Mouse (Mus musculus) embryonic facial prominence, embryonic 13.5 days (tissue): ENCODE results near the gene Cct2. TPM values are rescaled to one million over a fixed set of nuclear protein-coding genes. Genes with fewer than 3 reads are reported as not detected.
A peak's percentile ranks its signal among the peaks of the same experiment; 100 is the strongest.
"Not testable (repeated sequence)": the region's sequence is repeated elsewhere in the genome, so short reads cannot be mapped to it uniquely, and the experiment has no call there.

Source experiments
- ATAC-seq: fragments of 200-750 bp; cut with Nextera tagmentation; 2 replicates; pipeline ENCODE4 v1.8.0; 2017; ENCODE audit warnings: low read depth; ENCODE audit not compliant: insufficient number of reproducible peaks, insufficient read depth, low FRiP score, low TSS enrichment
- H3K27ac ChIP-seq: fragments of 300-500 bp; sonication (generic); 2 replicates; pipeline ENCODE4 v1.5.1; 2015; ENCODE audit warnings: moderate library complexity, mild to moderate bottlenecking, inconsistent platforms
- H3K27me3 ChIP-seq: fragments of 300-500 bp; sonication (generic); 2 replicates; pipeline ENCODE4 v1.6.1; 2015; ENCODE audit warnings: mild to moderate bottlenecking, inconsistent platforms
- H3K36me3 ChIP-seq: fragments of 300-500 bp; sonication (generic); 2 replicates; pipeline ENCODE4 v1.6.1; 2015; ENCODE audit warnings: mild to moderate bottlenecking, inconsistent platforms
- H3K4me1 ChIP-seq: fragments of 300-500 bp; sonication (generic); 2 replicates; pipeline ENCODE4 v1.6.1; 2015; ENCODE audit warnings: inconsistent platforms
- H3K4me2 ChIP-seq: fragments of 300-500 bp; sonication (generic); 2 replicates; pipeline ENCODE4 v1.6.1; 2015; ENCODE audit warnings: moderate library complexity, mild to moderate bottlenecking, inconsistent platforms
- H3K4me3 ChIP-seq: fragments of 300-500 bp; sonication (generic); 2 replicates; pipeline ENCODE4 v1.5.1; 2015; ENCODE audit warnings: mild to moderate bottlenecking, inconsistent platforms
- H3K9ac ChIP-seq: fragments of 300-500 bp; sonication (generic); 2 replicates; pipeline ENCODE4 v1.6.1; 2015; ENCODE audit warnings: mild to moderate bottlenecking, inconsistent platforms
- H3K9me3 ChIP-seq: fragments of 300-500 bp; sonication (generic); 2 replicates; pipeline ENCODE4 v1.6.1; 2016; ENCODE audit warnings: inconsistent platforms
- WGBS: fragments of 180-500 bp; shearing (Covaris S2); methylation state at CpG from one replicate; pipeline ENCODE4 v1.1.7; 2015; ENCODE audit warnings: mixed read lengths; 5-methylcytosine and 5-hydroxymethylcytosine counted together
- polyA plus RNA-seq: library from polyadenylated mRNA; unstranded; fragments of >200 nt; fragmentation: Nextera tagmentation; extraction: Ambion mirVana; gene quantifications from 2 replicates; pipeline ENCODE4 v1.2.1, GENCODE M21; 2015

Cct2 gene
- polyA plus RNA-seq, 1 experiment from 2014 or later = 258 TPM

GRCm38 (mm10) chr10:117049961-117050597 lies 13.5 kb downstream of the Cct2 start:
- Histone ChIP-seq H3K27ac (no peak overlapping the region), H3K9ac (no peak overlapping the region), H3K36me3 (peaks cover 67% of the 10 kb centered on the region), H3K4me1 (peaks cover 16% of the 10 kb centered on the region), H3K4me3 (no peak overlapping the region), H3K27me3 (no peaks in the 10 kb centered on the region), H3K4me2 (no peak overlapping the region), H3K9me3 (no peaks in the 10 kb centered on the region)
- ATAC-seq = no peak
- 84% methylated on average over 4 of the region's 4 CpGs for WGBS

DNA sequence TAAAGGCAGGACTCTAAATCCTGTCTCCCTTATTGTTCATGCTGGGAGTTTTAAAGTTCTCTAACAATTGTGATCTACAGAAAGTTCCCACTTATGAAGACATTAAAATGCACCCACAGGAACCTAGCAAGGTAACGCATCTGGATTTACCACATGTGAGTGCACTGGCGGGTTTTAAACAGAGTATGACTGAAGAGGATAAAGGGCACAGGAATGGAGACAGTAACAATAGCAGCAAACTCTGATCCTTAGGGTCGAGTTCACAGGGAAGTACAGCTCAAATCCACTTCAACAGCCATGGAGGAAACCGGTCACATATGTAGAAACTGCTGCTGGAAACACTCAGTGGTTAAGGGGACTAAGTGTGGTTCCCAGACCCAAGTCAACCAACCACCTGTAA lies 14.4 kb downstream of the Cct2 start:
- Histone ChIP-seq H3K9me3 (no peaks in the 10 kb centered on the region), H3K36me3 (peaks cover 58% of the 10 kb centered on the region), H3K27me3 (no peaks in the 10 kb centered on the region), H3K4me1 (peaks cover 17% of the 10 kb centered on the region), H3K27ac (no peak overlapping the region), H3K4me2 (no peak overlapping the region), H3K9ac (0 out of 2 replicates have a peak overlapping the region, but pooled peaks have one; percentile 16), H3K4me3 (no peak overlapping the region)
- no peak for ATAC-seq
- 79% methylated on average over 4 of the region's 4 CpGs for WGBS

DNA sequence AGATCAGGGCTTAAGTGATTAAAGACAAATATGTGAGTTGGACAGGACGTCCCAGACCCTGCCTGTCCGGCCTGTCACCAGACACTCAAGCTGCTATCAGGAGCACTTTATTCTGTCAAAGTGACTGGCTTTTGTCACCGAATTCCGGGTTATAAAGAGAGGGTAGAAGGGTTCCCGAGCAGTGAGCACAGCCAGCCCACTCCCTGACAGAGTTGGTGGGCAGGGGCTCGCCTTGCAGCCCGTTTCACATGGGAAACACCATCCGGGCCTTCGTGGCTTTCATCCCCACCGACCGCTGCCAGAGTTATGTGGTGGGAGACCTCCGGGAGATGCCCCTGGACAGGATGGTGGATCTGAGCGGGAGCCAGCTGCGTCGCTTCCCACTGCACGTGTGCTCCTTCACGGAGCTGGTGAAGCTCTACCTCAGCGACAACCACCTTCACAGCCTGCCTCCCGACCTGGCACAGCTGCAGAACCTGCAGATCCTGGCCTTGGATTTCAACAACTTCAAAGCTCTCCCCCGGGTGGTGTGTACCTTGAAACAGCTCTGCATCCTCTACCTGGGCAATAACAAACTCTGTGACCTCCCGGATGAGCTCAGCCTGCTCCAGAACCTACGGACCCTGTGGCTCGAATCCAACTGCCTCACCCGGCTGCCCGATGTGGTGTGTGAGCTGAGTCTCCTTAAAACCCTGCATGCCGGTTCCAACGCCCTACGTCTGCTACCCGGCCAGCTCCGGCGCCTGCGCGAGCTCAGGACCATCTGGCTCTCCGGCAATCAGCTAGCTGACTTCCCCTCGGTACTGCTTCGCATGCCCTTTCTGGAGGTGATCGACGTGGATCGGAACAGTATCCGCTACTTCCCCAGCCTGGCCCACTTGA lies 18.2 kb downstream of the Cct2 start, which contains the start of gene Lrrc10:
TSS of gene Lrrc10 (plus strand) at position 167 of the 882 bp plus-strand sequence.
- ATAC-seq = no peak
- WGBS = 44% methylated on average over 40 of the region's 40 CpGs

GRCm38 (mm10) chr10:117043497-117044166 lies 20.0 kb downstream of the Cct2 start:
- H3K36me3 ChIP-seq, H3K27ac ChIP-seq, H3K27me3 ChIP-seq, H3K9me3 ChIP-seq, H3K9ac ChIP-seq, ATAC-seq, H3K4me3 ChIP-seq: not testable (repeated sequence)
- Histone ChIP-seq H3K4me1 (peaks cover 22% of the 10 kb centered on the region), H3K4me2 (0 out of 2 replicates have a peak overlapping the region, but pooled peaks have one; percentile 18)
- WGBS = 33% methylated on average over 13 of the region's 16 CpGs

More for the DNA sequence above, 18.2 kb downstream of the Cct2 start, which contains the start of gene Lrrc10:
- Histone ChIP-seq H3K27ac (no peak within 1 kb of the TSS), H3K4me1 (peaks cover 17% of the 10 kb centered on the region), H3K9me3 (no peaks in the 10 kb centered on the region), H3K27me3 (no peaks in the 10 kb centered on the region), H3K9ac (0 out of 2 replicates have a peak within 1 kb of the TSS, but pooled peaks have one; percentile 11), H3K36me3 (peaks cover 21% of the 10 kb centered on the region), H3K4me2 (peak within 1 kb of the TSS; percentile 48), H3K4me3 (peak within 1 kb of the TSS; percentile 13; the same call in 1 of the 2 replicates)

DNA sequence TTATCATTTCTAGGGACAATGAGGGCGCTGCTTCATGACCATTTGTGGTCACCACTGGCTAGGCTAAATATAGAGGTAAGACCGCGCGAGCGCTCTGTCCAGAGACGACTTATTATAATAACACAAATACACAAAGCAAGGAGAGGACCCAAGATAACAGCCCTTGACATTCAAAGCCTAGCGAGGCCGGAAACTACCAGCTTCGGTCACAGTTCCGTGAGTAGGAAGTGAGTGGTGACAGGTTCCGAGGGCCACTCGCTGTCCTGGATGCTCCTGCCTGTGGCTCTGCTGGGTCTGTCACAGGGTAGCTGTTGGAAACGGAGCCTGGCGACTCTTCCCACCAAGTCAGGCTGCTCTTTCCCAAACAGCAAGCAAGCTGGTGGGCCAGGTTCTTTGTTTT lies 21.3 kb downstream of the Cct2 start:
- H3K36me3 ChIP-seq = no peaks in the 10 kb centered on the region
- H3K9ac ChIP-seq = no peak overlapping the region
- WGBS = 85% methylated on average over 14 of the region's 14 CpGs
- H3K4me1 ChIP-seq = peaks cover 22% of the 10 kb centered on the region
- H3K27ac ChIP-seq = no peak overlapping the region
- no peak for ATAC-seq
- no peaks in the 10 kb centered on the region for H3K27me3 ChIP-seq
- H3K4me2 ChIP-seq = no peak overlapping the region
- H3K9me3 ChIP-seq = no peaks in the 10 kb centered on the region
- H3K4me3 ChIP-seq = no peak overlapping the region

GRCm38 (mm10) chr10:117040355-117040754 lies 23.3 kb downstream of the Cct2 start:
- 69% methylated on average over 6 of the region's 6 CpGs for WGBS
- Histone ChIP-seq H3K4me3 (no peak overlapping the region), H3K4me2 (no peak overlapping the region), H3K27me3 (no peaks in the 10 kb centered on the region), H3K27ac (no peak overlapping the region), H3K4me1 (peaks cover 11% of the 10 kb centered on the region), H3K9me3 (no peaks in the 10 kb centered on the region), H3K9ac (no peak overlapping the region), H3K36me3 (no peaks in the 10 kb centered on the region)
- no peak for ATAC-seq

DNA sequence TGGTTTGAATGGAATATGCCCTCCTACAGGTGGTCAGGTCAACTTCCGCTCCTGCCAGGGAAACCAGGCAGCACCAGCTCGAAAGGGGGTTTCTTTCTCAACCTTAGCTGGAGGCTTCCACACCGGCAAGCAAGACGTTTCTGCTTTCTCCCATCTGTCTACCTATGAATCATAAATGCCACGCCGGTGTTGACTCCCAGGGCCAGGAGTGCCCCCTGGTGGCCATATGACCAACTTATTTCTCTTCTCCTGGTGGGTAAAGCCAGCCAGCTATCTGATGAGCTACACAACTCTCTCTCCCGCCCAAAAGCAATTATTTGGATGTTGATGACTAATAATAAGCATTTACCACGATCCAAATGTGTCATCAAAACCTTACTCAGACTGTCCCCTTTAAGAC lies 29.8 kb downstream of the Cct2 start:
- Histone ChIP-seq H3K9me3 (no peaks in the 10 kb centered on the region), H3K36me3 (no peaks in the 10 kb centered on the region), H3K27me3 (no peaks in the 10 kb centered on the region), H3K9ac (no peak overlapping the region), H3K4me1 (peaks cover 8% of the 10 kb centered on the region; the same call in 1 of the 2 replicates), H3K27ac (no peak overlapping the region), H3K4me3 (no peak overlapping the region), H3K4me2 (no peak overlapping the region)
- no peak for ATAC-seq
- 17% methylated on average over 8 of the region's 8 CpGs for WGBS

- WGBS = 92% methylated on average over 3 of the region's 3 CpGs
- peaks cover 8% of the 10 kb centered on the region; the same call in 1 of the 2 replicates for H3K4me1 ChIP-seq
- no peaks in the 10 kb centered on the region for H3K27me3 ChIP-seq
- ATAC-seq = no peak
- H3K36me3 ChIP-seq = no peaks in the 10 kb centered on the region
- H3K9me3 ChIP-seq = no peaks in the 10 kb centered on the region
- H3K4me2 ChIP-seq = no peak overlapping the region
- no peak overlapping the region for H3K4me3 ChIP-seq
- no peak overlapping the region for H3K27ac ChIP-seq
- H3K9ac ChIP-seq = no peak overlapping the region
Observed at GRCm38 (mm10) chr10:117031160-117031559, 32.5 kb downstream of the Cct2 start.

DNA sequence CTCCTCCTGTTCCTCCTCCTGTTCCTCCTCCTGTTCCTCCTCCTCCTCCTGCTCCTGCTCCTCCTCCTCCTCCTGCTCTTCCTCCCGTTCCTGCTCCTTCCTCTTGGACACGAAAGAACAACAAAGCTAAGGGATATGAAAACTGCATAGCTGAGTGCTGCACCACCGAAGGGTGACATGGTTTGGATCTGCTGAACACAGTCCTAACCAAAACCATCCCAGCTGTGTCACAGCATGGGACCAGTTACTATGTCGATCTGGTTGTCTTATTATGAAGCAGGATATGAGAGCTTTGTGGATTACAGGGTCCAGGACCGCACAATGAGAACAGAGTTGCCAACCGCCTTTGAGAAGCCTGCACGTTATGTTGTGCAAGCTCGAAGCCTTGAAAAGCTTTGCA lies 37.4 kb downstream of the Cct2 start:
- 64% methylated on average over 8 of the region's 8 CpGs for WGBS
- H3K27ac ChIP-seq = no peak overlapping the region
- no peak overlapping the region for H3K9ac ChIP-seq
- no peaks in the 10 kb centered on the region for H3K36me3 ChIP-seq
- no peaks in the 10 kb centered on the region for H3K9me3 ChIP-seq
- no peak for ATAC-seq
- H3K4me1 ChIP-seq = peaks cover 14% of the 10 kb centered on the region
- no peak overlapping the region for H3K4me2 ChIP-seq
- H3K4me3 ChIP-seq = no peak overlapping the region
- peaks cover 28% of the 10 kb centered on the region for H3K27me3 ChIP-seq

- not testable (repeated sequence) for H3K4me2 ChIP-seq, H3K9me3 ChIP-seq, H3K9ac ChIP-seq, H3K4me3 ChIP-seq, ATAC-seq, H3K27ac ChIP-seq, H3K36me3 ChIP-seq
- Histone ChIP-seq H3K4me1 (peaks cover 18% of the 10 kb centered on the region), H3K27me3 (peaks cover 32% of the 10 kb centered on the region)
Observed at GRCm38 (mm10) chr10:117025776-117026175, 37.8 kb downstream of the Cct2 start.

DNA sequence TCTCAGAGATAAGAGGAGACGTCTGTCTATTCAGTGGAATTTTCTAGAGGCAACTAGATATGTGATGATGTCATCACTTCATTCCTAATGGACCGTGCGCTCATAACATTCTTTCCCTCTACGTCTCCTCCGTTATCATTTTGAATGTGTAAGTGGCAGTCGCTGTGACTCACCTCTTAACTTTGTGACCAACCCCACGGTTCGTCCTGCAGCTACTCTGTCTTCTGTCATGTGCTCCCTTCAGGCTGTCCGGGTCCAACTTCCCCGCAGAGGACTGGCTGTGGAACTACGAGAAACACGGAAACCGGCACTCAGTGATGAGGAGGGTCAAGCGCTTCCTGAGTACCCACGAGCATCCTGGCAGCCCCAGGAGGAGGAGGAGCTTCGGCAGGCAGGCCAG lies 39.9 kb downstream of the Cct2 start:
- Histone ChIP-seq H3K4me2 (peak overlapping the region; percentile 36), H3K4me3 (no peak overlapping the region; the same call in 1 of the 2 replicates), H3K27me3 (peaks cover 32% of the 10 kb centered on the region), H3K9me3 (no peaks in the 10 kb centered on the region), H3K36me3 (no peaks in the 10 kb centered on the region), H3K27ac (no peak overlapping the region), H3K9ac (no peak overlapping the region), H3K4me1 (peaks cover 18% of the 10 kb centered on the region)
- WGBS = 52% methylated on average over 16 of the region's 16 CpGs
- ATAC-seq = no peak
